Mouse (Mus musculus) small intestine, adult 2 months (tissue): ENCODE measurements around the gene Pde9a.

Source experiments
- CTCF ChIP-seq: fragments of 200-500 bp; IDR thresholded peaks from 2 replicates; pipeline ENCODE4 v1.5.1; 2012; ENCODE audit warnings: low read depth, mild to moderate bottlenecking, control low read depth, inconsistent platforms, low read length, moderate library complexity, mixed read lengths; ENCODE audit not compliant: insufficient replicate concordance, insufficient read length; ENCODE audit errors: extremely low read depth
- POLR2A ChIP-seq: fragments of 200-500 bp; IDR thresholded peaks from 2 replicates; pipeline ENCODE4 v1.6.1; 2012; ENCODE audit warnings: low read depth, mild to moderate bottlenecking, control low read depth, inconsistent platforms, low read length, moderate library complexity

DNA sequence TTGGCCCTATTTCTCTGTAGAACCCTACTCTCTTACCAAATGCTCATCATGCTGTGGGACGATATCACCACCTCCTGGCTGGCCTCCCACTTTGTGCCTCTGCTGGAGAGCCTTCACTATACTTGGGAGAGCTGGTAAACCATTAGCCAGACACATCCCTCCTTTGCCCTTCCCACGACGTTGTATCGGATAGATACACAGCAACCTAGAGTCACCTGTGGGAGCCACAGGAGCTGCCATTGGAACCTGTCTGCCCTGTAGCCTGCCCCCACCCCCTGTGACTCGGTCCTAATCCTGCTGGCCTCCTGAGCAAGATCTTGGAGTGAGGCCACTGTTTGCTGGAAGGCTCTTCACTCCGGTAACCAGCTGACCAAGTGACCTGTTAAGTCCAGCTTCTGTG lies 2.7 kb upstream of the Pde9a start:
- TF ChIP-seq POLR2A (peak; percentile 45; the same call in 1 of the 2 replicates), CTCF (peak; percentile 36; the same call in 1 of the 2 replicates)
